Mouse (Mus musculus) ES-E14 (cell line): Measurements from ENCODE around the gene Ltb.

Source experiments
- HCFC1 ChIP-seq: IDR thresholded peaks from 2 replicates; pipeline ENCODE4 v1.6.1; 2012; ENCODE audit warnings: low read length, inconsistent platforms, borderline replicate concordance; ENCODE audit not compliant: insufficient read depth
- MAFK ChIP-seq: IDR thresholded peaks from 2 replicates; pipeline ENCODE4 v1.6.1; 2014; ENCODE audit warnings: mild to moderate bottlenecking, low read depth, low read length, inconsistent platforms; ENCODE audit not compliant: insufficient read depth
- ZC3H11A ChIP-seq: IDR thresholded peaks from 2 replicates; pipeline ENCODE4 v1.6.1; 2012; ENCODE audit warnings: low read depth, mild to moderate bottlenecking, inconsistent platforms, low read length, borderline replicate concordance
- ZNF384 ChIP-seq: IDR thresholded peaks from 2 replicates; pipeline ENCODE4 v1.6.1; 2012; ENCODE audit warnings: low read depth, low read length, inconsistent platforms

- no peak for TF ChIP-seq MAFK
- no peak for TF ChIP-seq HCFC1
- TF ChIP-seq ZC3H11A: no peak
- no peak for TF ChIP-seq ZNF384
Measured at GRCm38 (mm10) chr17:35191723-35192122, 2.5 kb upstream of the Ltb start.
